18 mouse cellular contexts compared by ENCODE assay signal in the genomic region with DNA sequence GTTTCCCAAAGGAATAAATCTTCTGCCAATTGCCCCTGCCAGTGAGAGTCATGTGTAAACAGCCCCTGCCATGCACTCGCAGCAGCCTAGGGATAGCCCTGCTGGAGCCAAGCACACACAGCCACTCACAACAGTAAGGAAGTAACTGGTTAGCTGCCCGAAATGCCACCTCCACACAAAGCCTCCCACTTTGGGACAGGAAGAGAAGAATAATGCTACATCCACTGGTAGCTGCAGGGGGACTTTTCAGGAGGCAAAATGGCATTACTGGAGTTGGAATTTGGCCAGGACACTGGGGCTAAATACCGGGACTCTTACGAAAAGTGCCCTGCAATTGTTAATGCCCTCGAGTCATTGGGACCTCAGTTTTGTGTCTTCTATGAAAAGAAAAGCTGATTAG.
A peak's percentile ranks its signal among the peaks of the same experiment; 100 is the strongest.
DNase-seq lines count a peak whose midpoint lies in the region; ATAC-seq lines count a peak whose summit lies in the region.
"Had no signal": no experiment of that assay in that cellular context is flagged by ENCODE, and none has a peak within 500 bp of the region (broad histone marks: within the 10 kb centered on the region; RNA-seq: fewer than 3 reads in every experiment).

No protein-coding gene starts in this region.

- H3K4me1 ChIP-seq in forebrain, embryonic 11.5 days (replicated peaks; ENCODE audit: control insufficient read depth, insufficient read depth, low read length): no peaks in the 10 kb centered on the region
- H3K4me1 ChIP-seq in midbrain, embryonic 13.5 days (replicated peaks): 0 out of 2 replicates have a peak, but pooled peaks cover 8% of the 10 kb centered on the region
- H3K4me1 ChIP-seq: heart, embryonic 15.5 days; megakaryocyte, embryonic 14.5 days had no signal

- H3K9ac ChIP-seq in forebrain, embryonic 11.5 days (ENCODE audit: low read length): no peak overlapping the region
- no peak overlapping the region for H3K9ac ChIP-seq in midbrain, embryonic 13.5 days (replicated peaks)
- H3K9ac ChIP-seq: heart, embryonic 15.5 days; limb, embryonic 13.5 days had no signal

- H3K27ac ChIP-seq in forebrain, embryonic 11.5 days (ENCODE audit: low read depth, low read length): no peak overlapping the region
- H3K27ac ChIP-seq in midbrain, embryonic 13.5 days: no peak overlapping the region
- H3K27ac ChIP-seq: heart, embryonic 15.5 days; limb, embryonic 13.5 days had no signal

- ATAC-seq in frontal cortex, adult (ENCODE audit: low TSS enrichment): peak; percentile 57; the same call in 1 of the 2 replicates
- ATAC-seq in forebrain, embryonic 11.5 days (replicated peaks; ENCODE audit: low FRiP score): peak; percentile 71
- ATAC-seq in midbrain, embryonic 13.5 days: peak; percentile 78; the same call in 1 of the 2 replicates
- ATAC-seq: CD4-positive, CD25-positive, alpha-beta regulatory T cell, adult 4 months; Patski had no signal

- DNase-seq in frontal cortex, postnatal 25 days (ENCODE audit: low spot score in 2 of 2): no peak
- DNase-seq in brain, adult 2 months (ENCODE audit: low read depth, low spot score): peak; percentile 14
- peak; percentile 64 for DNase-seq in forebrain, embryonic 11.5 days (ENCODE audit: low spot score)
- no peak for DNase-seq in B cell, adult 2 months
- DNase-seq in adrenal gland, postnatal 14 days: no peak
- no peak for DNase-seq in adrenal gland, adult 8-10 months
- DNase-seq: adrenal gland, adult 2 months; cerebellum, adult 11-12 months; gastrocnemius, postnatal 10 days; kidney, adult 2 months; lung, adult 2 months had no signal

- no peak overlapping the region for H3K4me2 ChIP-seq in forebrain, embryonic 11.5 days (ENCODE audit: low read depth, low read length, severe bottlenecking)
- H3K4me2 ChIP-seq in midbrain, embryonic 13.5 days (replicated peaks): 0 out of 2 replicates have a peak overlapping the region, but pooled peaks have one; percentile 20
- H3K4me2 ChIP-seq: heart, embryonic 15.5 days; limb, embryonic 13.5 days had no signal

- peaks cover 4% of the 10 kb centered on the region; the same call in 1 of the 2 replicates for H3K27me3 ChIP-seq in forebrain, embryonic 11.5 days (ENCODE audit: control insufficient read depth, insufficient read depth, low read length)
- H3K27me3 ChIP-seq in midbrain, embryonic 13.5 days: peaks cover 33% of the 10 kb centered on the region; the same call in 1 of the 2 replicates
- H3K27me3 ChIP-seq: heart, embryonic 15.5 days; megakaryocyte, embryonic 14.5 days had no signal

- WGBS in forebrain, embryonic 11.5 days: 4% methylated on average over 5 of the region's 5 CpGs
- 9% methylated on average over 5 of the region's 5 CpGs for WGBS in midbrain, embryonic 13.5 days

- no peaks in the 10 kb centered on the region for H3K36me3 ChIP-seq in forebrain, embryonic 11.5 days (ENCODE audit: control insufficient read depth, insufficient read depth, low read length)
- no peaks in the 10 kb centered on the region for H3K36me3 ChIP-seq in midbrain, embryonic 13.5 days
- H3K36me3 ChIP-seq: heart, embryonic 15.5 days; limb, embryonic 13.5 days had no signal

- no peaks in the 10 kb centered on the region for H3K9me3 ChIP-seq in forebrain, embryonic 11.5 days (ENCODE audit: control insufficient read depth, low read length)
- H3K9me3 ChIP-seq in midbrain, embryonic 13.5 days: no peaks in the 10 kb centered on the region
- H3K9me3 ChIP-seq: heart, embryonic 15.5 days; limb, embryonic 13.5 days; megakaryocyte, embryonic 14.5 days had no signal

- no peak overlapping the region for H3K4me3 ChIP-seq in forebrain, embryonic 11.5 days (ENCODE audit: low read depth, low read length)
- H3K4me3 ChIP-seq in midbrain, embryonic 13.5 days (replicated peaks): no peak overlapping the region
- H3K4me3 ChIP-seq: heart, embryonic 15.5 days; limb, embryonic 13.5 days; megakaryocyte, embryonic 14.5 days had no signal

Comparison
In these comparisons a context has a peak if more than half of its experiments do, and no peak if none do; other contexts are left out.
1. DNase-seq: peak in brain, adult 2 months (single experiment) and forebrain, embryonic 11.5 days (single experiment); none in frontal cortex, postnatal 25 days (0 of 2), B cell, adult 2 months (0 of 2), adrenal gland, postnatal 14 days (single experiment) and adrenal gland, adult 8-10 months (single experiment).
2. Peak in every context shown above with its lines, with median percentiles within 50 percentile points of each other: ATAC-seq.